ENCODE assay signal across 13 mouse cellular contexts in genomic region chr2:130813729-130814128, GRCm38 (mm10).
"Had no signal": no experiment of that assay in that cellular context is flagged by ENCODE, and none has a peak within 500 bp of the region (broad histone marks: within the 10 kb centered on the region; RNA-seq: fewer than 3 reads in every experiment).

No protein-coding gene starts in this region.

- ATAC-seq: hindbrain, embryonic 16.5 days; inflammation-experienced regulatory T-cells, adult 6 months; midbrain, embryonic 16.5 days had no signal

- H3K27me3 ChIP-seq: limb, embryonic 13.5 days; midbrain, embryonic 12.5 days; stomach, embryonic 15.5 days had no signal

- H3K9ac ChIP-seq: limb, embryonic 13.5 days; midbrain, embryonic 12.5 days; stomach, embryonic 15.5 days had no signal

- DNase-seq: kidney, adult 18-20 months; layer of hippocampus, adult 9-11 months; left cerebral cortex, postnatal 4 days; lung, adult 18-20 months; right cerebral cortex, postnatal 14 days; thymus, adult 2 months; thymus, postnatal 25 days had no signal

- H3K4me1 ChIP-seq: limb, embryonic 13.5 days; midbrain, embryonic 12.5 days; stomach, embryonic 15.5 days had no signal

- H3K27ac ChIP-seq: limb, embryonic 13.5 days; midbrain, embryonic 12.5 days; stomach, embryonic 15.5 days had no signal

- H3K9me3 ChIP-seq: limb, embryonic 13.5 days; midbrain, embryonic 12.5 days; stomach, embryonic 15.5 days had no signal

- H3K4me2 ChIP-seq: limb, embryonic 13.5 days; midbrain, embryonic 12.5 days; stomach, embryonic 15.5 days had no signal

- H3K4me3 ChIP-seq: limb, embryonic 13.5 days; midbrain, embryonic 12.5 days; stomach, embryonic 15.5 days had no signal
